Mouse (Mus musculus) ovary, postnatal 14 days (tissue): Measurements from ENCODE around the gene Nedd8.

Experiments used
- DNase-seq: peaks from one replicate; pipeline ENCODE4 v3.0.0; 2022; ENCODE audit warnings: low spot score

Nedd8 gene

GRCm38 (mm10) chr14:55614565-55615178 is 57.3 kb downstream of the Nedd8 start:
- DNase-seq = no peak

DNA sequence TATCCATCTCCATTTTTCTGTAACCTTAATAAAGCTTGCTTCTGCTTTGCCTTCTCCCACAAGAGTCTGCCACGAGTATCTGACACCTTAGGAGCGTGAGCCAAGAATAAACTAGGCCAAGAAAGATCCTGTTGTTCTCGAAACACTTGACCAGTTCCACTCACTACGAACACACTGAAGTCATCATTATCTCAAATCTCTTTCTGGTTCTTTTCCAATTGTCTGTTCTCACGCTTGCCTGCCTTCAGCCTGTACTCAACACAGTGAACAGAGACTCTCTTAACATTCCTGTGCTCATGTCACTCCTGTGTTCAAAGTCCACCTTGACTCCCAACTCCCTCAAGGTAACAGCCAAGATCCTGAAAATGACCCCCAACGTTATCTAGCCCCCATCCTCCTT is 58.6 kb downstream of the Nedd8 start:
- no peak for DNase-seq
